Mouse (Mus musculus) MEL (cell line): ENCODE data around the gene 4930402F06Rik. TPM values are rescaled to one million over a fixed set of nuclear protein-coding genes. Genes with fewer than 3 reads are reported as not detected.

Experiments used
- DNase-seq: peaks from one replicate; pipeline ENCODE4 v3.0.0; 2011; ENCODE audit warnings: low read depth, low spot score
- H3K27ac ChIP-seq: 2 replicates; pipeline ENCODE4 v1.5.1; 2012; ENCODE audit warnings: low read depth, mild to moderate bottlenecking, control low read depth, low read length, moderate library complexity; ENCODE audit not compliant: control insufficient read depth
- H3K27me3 ChIP-seq, 2 experiments: fragments of 150-350 bp in 1 of 2; sonication (generic) in 1 of 2; 2 replicates each; pipeline ENCODE4 v1.6.1; 2012; ENCODE audit warnings: low read length in 2 of 2, mild to moderate bottlenecking in 2 of 2, improper control_type of control experiment in 1 of 2, moderate library complexity in 1 of 2; ENCODE audit not compliant: insufficient read depth in 2 of 2, control insufficient read depth in 1 of 2
- H3K36me3 ChIP-seq, 2 experiments: 2 replicates each; pipeline ENCODE4 v1.6.1; 2012 to 2014; ENCODE audit warnings: low read length in 2 of 2, improper control_type of control experiment in 1 of 2, inconsistent platforms in 1 of 2, mild to moderate bottlenecking in 1 of 2; ENCODE audit not compliant: insufficient read depth in 2 of 2, control insufficient read depth in 1 of 2
- H3K4me1 ChIP-seq, 2 experiments: fragments of 150-350 bp in 1 of 2; sonication (generic) in 1 of 2; 2 replicates each; pipeline ENCODE4 v1.6.1; 2012; ENCODE audit warnings: low read length in 2 of 2, improper control_type of control experiment in 1 of 2, mild to moderate bottlenecking in 1 of 2; ENCODE audit not compliant: insufficient read depth in 2 of 2, control insufficient read depth in 1 of 2
- H3K4me3 ChIP-seq, 2 experiments: fragments of 150-350 bp in 1 of 2; sonication (generic) in 1 of 2; 2 replicates each; pipeline ENCODE4 v1.5.1; 2012; ENCODE audit warnings: low read depth in 2 of 2, low read length in 2 of 2, mild to moderate bottlenecking in 2 of 2, moderate library complexity in 2 of 2, control low read depth in 1 of 2, improper control_type of control experiment in 1 of 2; ENCODE audit not compliant: control insufficient read depth in 1 of 2, insufficient read depth in 1 of 2
- H3K79me2 ChIP-seq: 2 replicates; pipeline ENCODE4 v1.6.1; 2012; ENCODE audit warnings: mild to moderate bottlenecking, low read length, moderate library complexity; ENCODE audit not compliant: control insufficient read depth, poor library complexity, insufficient read depth
- H3K9ac ChIP-seq: 2 replicates; pipeline ENCODE4 v1.6.1; 2012; ENCODE audit warnings: low read depth, mild to moderate bottlenecking, control low read depth, low read length, moderate library complexity; ENCODE audit not compliant: control insufficient read depth, poor library complexity, severe bottlenecking
- H3K9me3 ChIP-seq: fragments of 150-350 bp; sonication (generic); replicated peaks from 2 replicates; pipeline ENCODE4 v1.6.1; 2012; ENCODE audit warnings: mild to moderate bottlenecking, low read length, improper control_type of control experiment, moderate library complexity; ENCODE audit not compliant: insufficient read depth
- E2F4 ChIP-seq: IDR thresholded peaks from 2 replicates; pipeline ENCODE4 v1.6.1; 2011; ENCODE audit warnings: low read depth, low read length, improper control_type of control experiment, borderline replicate concordance
- ELF1 ChIP-seq: IDR thresholded peaks from 2 replicates; pipeline ENCODE4 v1.6.1; 2014; ENCODE audit warnings: low read depth, mild to moderate bottlenecking, inconsistent platforms, low read length, improper control_type of control experiment, moderate library complexity
- EP300 ChIP-seq, 2 experiments: IDR thresholded peaks; 2 replicates each; pipeline ENCODE4 v1.6.1; 2011; ENCODE audit warnings: improper control_type of control experiment in 2 of 2, low read length in 2 of 2, low read depth in 1 of 2, mild to moderate bottlenecking in 1 of 2
- GABPA ChIP-seq: IDR thresholded peaks from 2 replicates; pipeline ENCODE4 v1.6.1; 2012; ENCODE audit warnings: low read depth, mild to moderate bottlenecking, inconsistent platforms, low read length, improper control_type of control experiment, moderate library complexity
- JUND ChIP-seq: IDR thresholded peaks from 2 replicates; pipeline ENCODE4 v1.6.1; 2011; ENCODE audit warnings: low read depth, mild to moderate bottlenecking, improper control_type of control experiment, low read length
- KAT2A ChIP-seq: conservative IDR thresholded peaks from 2 replicates; pipeline ENCODE4 v1.6.1; 2012; ENCODE audit warnings: low read depth, low read length, improper control_type of control experiment, inconsistent platforms
- MXI1 ChIP-seq: IDR thresholded peaks from 2 replicates; pipeline ENCODE4 v1.6.1; 2011; ENCODE audit warnings: mild to moderate bottlenecking, low read depth, low read length, improper control_type of control experiment
- MYB ChIP-seq: IDR thresholded peaks from 2 replicates; pipeline ENCODE4 v1.6.1; 2011; ENCODE audit warnings: mild to moderate bottlenecking, low read depth, low read length, improper control_type of control experiment
- MYC ChIP-seq: IDR thresholded peaks from 2 replicates; pipeline ENCODE4 v1.6.1; 2011; ENCODE audit warnings: low read depth, mild to moderate bottlenecking, low read length, improper control_type of control experiment, moderate library complexity
- POLR2A ChIP-seq, 2 experiments: IDR thresholded peaks; 2 replicates each; pipeline ENCODE4 v1.6.1; 2011 to 2012; ENCODE audit warnings: low read length in 2 of 2, mild to moderate bottlenecking in 2 of 2, control low read depth in 1 of 2, improper control_type of control experiment in 1 of 2, low read depth in 1 of 2, moderate library complexity in 1 of 2; ENCODE audit not compliant: control insufficient read depth in 1 of 2, insufficient read depth in 1 of 2, poor library complexity in 1 of 2
- RAD21 ChIP-seq: IDR thresholded peaks from 2 replicates; pipeline ENCODE4 v1.6.1; 2011; ENCODE audit warnings: mild to moderate bottlenecking, low read depth, low read length, improper control_type of control experiment
- SIN3A ChIP-seq: IDR thresholded peaks from 2 replicates; pipeline ENCODE4 v1.6.1; 2012; ENCODE audit warnings: low read length, improper control_type of control experiment, inconsistent platforms
- TAL1 ChIP-seq: IDR thresholded peaks from 2 replicates; pipeline ENCODE4 v1.6.1; 2012; ENCODE audit warnings: mild to moderate bottlenecking, inconsistent platforms, low read length, moderate library complexity, mixed read lengths
- TBP ChIP-seq: IDR thresholded peaks from 2 replicates; pipeline ENCODE4 v1.8.0; 2011; ENCODE audit warnings: low read depth, low read length, improper control_type of control experiment
- UBTF ChIP-seq: IDR thresholded peaks from 2 replicates; pipeline ENCODE4 v1.6.1; 2012; ENCODE audit warnings: low read depth, mild to moderate bottlenecking, inconsistent platforms, low read length, improper control_type of control experiment, moderate library complexity, borderline replicate concordance; ENCODE audit not compliant: insufficient read depth
- ZC3H11A ChIP-seq: IDR thresholded peaks from 2 replicates; pipeline ENCODE4 v1.6.1; 2012; ENCODE audit warnings: low read depth, mild to moderate bottlenecking, inconsistent platforms, low read length, improper control_type of control experiment
- ZNF384 ChIP-seq: IDR thresholded peaks from 2 replicates; pipeline ENCODE4 v1.6.1; 2012; ENCODE audit warnings: low read depth, mild to moderate bottlenecking, inconsistent platforms, low read length, improper control_type of control experiment
- polyA plus RNA-seq, 2 experiments: library from polyadenylated mRNA; stranded (reverse) in 1 of 2; unstranded in 1 of 2; fragments of >175 nt in 1 of 2; fragments of >200 nt in 1 of 2; gene quantifications; 2 replicates each; pipeline versions ENCODE4 v1.2.1 to v1.2.4; 2012; ENCODE audit warnings: low replicate concordance in 2 of 2, low read depth in 1 of 2; ENCODE audit not compliant: insufficient read length in 2 of 2, insufficient read depth in 1 of 2, missing spikeins in 1 of 2
- total RNA-seq: library from RNA; depleted of rRNA; stranded (reverse); fragments of 300-350 nt; gene quantifications from 2 replicates; pipeline ENCODE4 v1.2.3, GENCODE M21; 2012

The 4930402F06Rik gene
- total and polyA plus RNA-seq, 3 experiments, result not detected

GRCm38 (mm10) chr2:35416473-35416872 is 19.5 kb upstream of the 4930402F06Rik start:
- H3K27me3 ChIP-seq, result no peaks in the 10 kb centered on the region
- H3K27ac ChIP-seq, result no peak overlapping the region
- H3K79me2 ChIP-seq, result no peaks in the 10 kb centered on the region
- H3K4me1 ChIP-seq, result peaks cover 9 to 28% of the 10 kb centered on the region in 2 experiments
- no peak for DNase-seq
- no peak for TF ChIP-seq KAT2A
- no peak for TF ChIP-seq ELF1
- no peak for TF ChIP-seq MYB
- TF ChIP-seq EP300 (IDR thresholded peaks at IDR 0.05; ENCODE audit: low read depth in 1 of 2, low read length in 2 of 2), result no peak
- TF ChIP-seq SIN3A, result no peak
- TF ChIP-seq MXI1, result no peak
- TF ChIP-seq TAL1, result no peak
- TF ChIP-seq ZC3H11A, result no peak
- no peak for TF ChIP-seq JUND
- no peak for TF ChIP-seq POLR2A (IDR thresholded peaks at IDR 0.05; ENCODE audit: control insufficient read depth in 1 of 2, insufficient read depth in 1 of 2, low read depth in 1 of 2, low read length in 2 of 2, poor library complexity in 1 of 2)
- no peak for TF ChIP-seq RAD21
- no peak for TF ChIP-seq ZNF384
- TF ChIP-seq TBP, result no peak
- TF ChIP-seq MYC, result no peak
- TF ChIP-seq UBTF, result no peak
- no peak for TF ChIP-seq GABPA
- no peak overlapping the region for H3K9ac ChIP-seq
- no peaks in the 10 kb centered on the region for H3K9me3 ChIP-seq
- peaks cover 0 to 16% of the 10 kb centered on the region in 2 experiments; a peak in 3 of 4 replicates for H3K36me3 ChIP-seq
- H3K4me3 ChIP-seq, result no peak overlapping the region

DNA sequence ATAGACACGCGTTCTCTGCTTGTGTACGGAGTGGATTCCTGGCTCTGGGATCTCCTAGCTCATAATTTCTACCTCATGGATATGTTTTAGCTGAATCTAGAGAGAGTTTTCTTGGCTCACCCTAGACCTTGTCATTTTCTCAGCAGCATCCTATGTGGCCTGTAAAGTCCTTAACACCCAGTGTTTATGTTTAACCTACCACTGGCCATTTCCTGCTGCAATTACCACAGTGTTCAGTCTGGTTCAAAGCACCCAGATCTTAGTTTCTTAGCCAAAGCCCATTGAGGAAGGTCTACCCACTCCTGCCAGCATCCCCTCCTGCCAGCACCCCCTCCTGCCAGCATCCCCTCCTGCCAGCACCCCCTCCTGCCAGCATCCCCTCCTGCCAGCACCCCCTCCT is 15.8 kb upstream of the 4930402F06Rik start:
- H3K36me3 ChIP-seq, result peaks cover 1 to 9% of the 10 kb centered on the region in 2 experiments; a peak in 3 of 4 replicates
- no peak overlapping the region for H3K9ac ChIP-seq
- H3K27me3 ChIP-seq, result no peaks in the 10 kb centered on the region
- H3K4me1 ChIP-seq, result peaks cover 9 to 13% of the 10 kb centered on the region in 2 experiments
- H3K27ac ChIP-seq, result no peak overlapping the region
- H3K4me3 ChIP-seq, result no peak overlapping the region
- no peak for DNase-seq
- no peaks in the 10 kb centered on the region for H3K79me2 ChIP-seq
- no peaks in the 10 kb centered on the region for H3K9me3 ChIP-seq
- no peak for TF ChIP-seq E2F4
